Mouse (Mus musculus): ENCODE results near the gene Gnb2. TPM values are rescaled to one million over a fixed set of nuclear protein-coding genes. Genes with fewer than 3 reads are reported as not detected.

Gnb2 gene
- polyA plus RNA-seq, 2 experiments = 460 to 770 TPM

- no peak for TF ChIP-seq POLR2A (IDR thresholded peaks at IDR 0.05; ENCODE audit: borderline replicate concordance, extremely low read depth, insufficient read depth, insufficient read length)
- Histone ChIP-seq H3K9me3 (ENCODE audit: control insufficient read depth, low read length) (no peaks in the 10 kb centered on the region), H3K27ac (replicated peaks; ENCODE audit: low read depth, low read length) (no peak overlapping the region; the same call in 1 of the 2 replicates), H3K4me2 (replicated peaks; ENCODE audit: low read depth, low read length, severe bottlenecking) (no peak overlapping the region), H3K27me3 (ENCODE audit: control insufficient read depth, insufficient read depth, low read length) (0 out of 2 replicates have a peak, but pooled peaks cover 5% of the 10 kb centered on the region), H3K36me3 (ENCODE audit: control insufficient read depth, insufficient read depth, low read length) (no peaks in the 10 kb centered on the region), H3K4me1 (ENCODE audit: control insufficient read depth, insufficient read depth, low read length) (0 out of 2 replicates have a peak, but pooled peaks cover 2% of the 10 kb centered on the region), H3K9ac (ENCODE audit: low read depth, low read length, severe bottlenecking) (0 out of 2 replicates have a peak overlapping the region, but pooled peaks have one; percentile 16), H3K4me3 (replicated peaks; ENCODE audit: low read length) (no peak overlapping the region)
- DNase-seq (ENCODE audit: low spot score) (peak; percentile 58), ATAC-seq (ENCODE audit: low FRiP score, low read depth) (peak; percentile 74; the same call in 1 of the 2 replicates)
- WGBS = 32% methylated on average over 4 of the region's 4 CpGs
Measured at GRCm38 (mm10) chr5:137491559-137491958, 41.8 kb downstream of the Gnb2 start.

GRCm38 (mm10) chr5:137487616-137488015 lies 45.7 kb downstream of the Gnb2 start:
- no peak for DNase-seq (ENCODE audit: low spot score)
- TF ChIP-seq POLR2A (IDR thresholded peaks at IDR 0.05; ENCODE audit: borderline replicate concordance, extremely low read depth, insufficient read depth, insufficient read length) = no peak

GRCm38 (mm10) chr5:137485851-137486155 lies 47.5 kb downstream of the Gnb2 start:
- 6% methylated on average over 17 of the region's 17 CpGs for WGBS
- DNase-seq (ENCODE audit: low spot score) (no peak), ATAC-seq (ENCODE audit: low FRiP score, low read depth) (no peak)
- no peak for TF ChIP-seq POLR2A (IDR thresholded peaks at IDR 0.05; ENCODE audit: borderline replicate concordance, extremely low read depth, insufficient read depth, insufficient read length)
- no peaks in the 10 kb centered on the region for H3K9me3 ChIP-seq (ENCODE audit: control insufficient read depth, low read length)
- H3K4me2 ChIP-seq (replicated peaks; ENCODE audit: low read depth, low read length, severe bottlenecking) = peak overlapping the region; percentile 53
- H3K27me3 ChIP-seq (ENCODE audit: control insufficient read depth, insufficient read depth, low read length) = 0 out of 2 replicates have a peak, but pooled peaks cover 11% of the 10 kb centered on the region
- peak overlapping the region; percentile 31 for H3K4me3 ChIP-seq (replicated peaks; ENCODE audit: low read length)
- no peaks in the 10 kb centered on the region for H3K36me3 ChIP-seq (ENCODE audit: control insufficient read depth, insufficient read depth, low read length)
- H3K9ac ChIP-seq (ENCODE audit: low read depth, low read length, severe bottlenecking) = peak overlapping the region; percentile 48
- 0 out of 2 replicates have a peak, but pooled peaks cover 5% of the 10 kb centered on the region for H3K4me1 ChIP-seq (ENCODE audit: control insufficient read depth, insufficient read depth, low read length)
- H3K27ac ChIP-seq (replicated peaks; ENCODE audit: low read depth, low read length) = no peak overlapping the region

More at GRCm38 (mm10) chr5:137487616-137488015, 45.7 kb downstream of the Gnb2 start:
- Histone ChIP-seq H3K27me3 (ENCODE audit: control insufficient read depth, insufficient read depth, low read length) (0 out of 2 replicates have a peak, but pooled peaks cover 11% of the 10 kb centered on the region), H3K4me2 (replicated peaks; ENCODE audit: low read depth, low read length, severe bottlenecking) (no peak overlapping the region), H3K9me3 (ENCODE audit: control insufficient read depth, low read length) (no peaks in the 10 kb centered on the region), H3K4me1 (ENCODE audit: control insufficient read depth, insufficient read depth, low read length) (0 out of 2 replicates have a peak, but pooled peaks cover 7% of the 10 kb centered on the region), H3K36me3 (ENCODE audit: control insufficient read depth, insufficient read depth, low read length) (no peaks in the 10 kb centered on the region), H3K9ac (ENCODE audit: low read depth, low read length, severe bottlenecking) (no peak overlapping the region), H3K4me3 (replicated peaks; ENCODE audit: low read length) (no peak overlapping the region), H3K27ac (replicated peaks; ENCODE audit: low read depth, low read length) (no peak overlapping the region)
- WGBS = 86% methylated on average over 7 of the region's 7 CpGs
- no peak for ATAC-seq (ENCODE audit: low FRiP score, low read depth)

GRCm38 (mm10) chr5:137485071-137485850 lies 48.0 kb downstream of the Gnb2 start:
- DNase-seq (ENCODE audit: low spot score) (no peak), ATAC-seq (ENCODE audit: low FRiP score, low read depth) (no peak)
- no peak for TF ChIP-seq POLR2A (IDR thresholded peaks at IDR 0.05; ENCODE audit: borderline replicate concordance, extremely low read depth, insufficient read depth, insufficient read length)
- Histone ChIP-seq H3K4me1 (ENCODE audit: control insufficient read depth, insufficient read depth, low read length) (0 out of 2 replicates have a peak, but pooled peaks cover 5% of the 10 kb centered on the region), H3K4me3 (replicated peaks; ENCODE audit: low read length) (peak overlapping the region; percentile 31), H3K36me3 (ENCODE audit: control insufficient read depth, insufficient read depth, low read length) (no peaks in the 10 kb centered on the region), H3K9me3 (ENCODE audit: control insufficient read depth, low read length) (no peaks in the 10 kb centered on the region), H3K4me2 (replicated peaks; ENCODE audit: low read depth, low read length, severe bottlenecking) (peak overlapping the region; percentile 53), H3K9ac (ENCODE audit: low read depth, low read length, severe bottlenecking) (peak overlapping the region; percentile 48), H3K27me3 (ENCODE audit: control insufficient read depth, insufficient read depth, low read length) (0 out of 2 replicates have a peak, but pooled peaks cover 11% of the 10 kb centered on the region), H3K27ac (replicated peaks; ENCODE audit: low read depth, low read length) (no peak overlapping the region)
- 8% methylated on average over 28 of the region's 30 CpGs for WGBS

- H3K36me3 ChIP-seq (ENCODE audit: control insufficient read depth, insufficient read depth, low read length) = no peaks in the 10 kb centered on the region
- H3K27me3 ChIP-seq (ENCODE audit: control insufficient read depth, insufficient read depth, low read length) = 0 out of 2 replicates have a peak, but pooled peaks cover 9% of the 10 kb centered on the region
- WGBS = 39% methylated on average over 8 of the region's 8 CpGs
- H3K4me3 ChIP-seq (replicated peaks; ENCODE audit: low read length) = no peak overlapping the region
- TF ChIP-seq POLR2A (IDR thresholded peaks at IDR 0.05; ENCODE audit: borderline replicate concordance, extremely low read depth, insufficient read depth, insufficient read length) = no peak
- ATAC-seq (ENCODE audit: low FRiP score, low read depth) = no peak
- no peak overlapping the region for H3K27ac ChIP-seq (replicated peaks; ENCODE audit: low read depth, low read length)
- H3K4me2 ChIP-seq (replicated peaks; ENCODE audit: low read depth, low read length, severe bottlenecking) = no peak overlapping the region
- no peak for DNase-seq (ENCODE audit: low spot score)
- 0 out of 2 replicates have a peak, but pooled peaks cover 5% of the 10 kb centered on the region for H3K4me1 ChIP-seq (ENCODE audit: control insufficient read depth, insufficient read depth, low read length)
- H3K9me3 ChIP-seq (ENCODE audit: control insufficient read depth, low read length) = no peaks in the 10 kb centered on the region
- no peak overlapping the region for H3K9ac ChIP-seq (ENCODE audit: low read depth, low read length, severe bottlenecking)
Measured at GRCm38 (mm10) chr5:137481897-137482296, 51.4 kb downstream of the Gnb2 start.

Data from limb, embryonic 14.5 days (tissue).